Mouse (Mus musculus) heart, postnatal 25 days (tissue): ENCODE measurements around the gene Dbx1. TPM values are rescaled to one million over a fixed set of nuclear protein-coding genes. Genes with fewer than 3 reads are reported as not detected.

Experiments
- DNase-seq: peaks from one replicate; pipeline ENCODE4 v3.0.0; 2022; ENCODE audit warnings: low spot score
- intact Hi-C: fragments of 180-260 bp; cut with DNase I; formaldehyde crosslinking; loops from one replicate; pipeline ENCODE4 v1.15.1; 2025
- total RNA-seq, 2 experiments: library from RNA; stranded (reverse); gene quantifications; 2 replicates each; pipeline ENCODE4 v1.2.3; 2021

Gene Dbx1
- total RNA-seq, 2 experiments from 2014 or later, result not detected

GRCm38 (mm10) chr7:49634291-49635073, 2.2 kb downstream of the Dbx1 start:
- intact Hi-C loops, result no loop called here
- no peak for DNase-seq

GRCm38 (mm10) chr7:49633375-49633956, 3.2 kb downstream of the Dbx1 start:
- intact Hi-C loops, result no loop called here
- no peak for DNase-seq

- no peak for DNase-seq
- intact Hi-C loops, result no loop called here
These were observed 4.3 kb downstream of the Dbx1 start for GRCm38 (mm10) chr7:49632391-49632790.

- intact Hi-C loops, result no loop called here
- no peak for DNase-seq
These were observed 4.8 kb downstream of the Dbx1 start for GRCm38 (mm10) chr7:49631885-49632284.

- no peak for DNase-seq
- intact Hi-C loops, result no loop called here
These were observed 16.5 kb downstream of the Dbx1 start for GRCm38 (mm10) chr7:49620160-49620559.

GRCm38 (mm10) chr7:49617087-49617486, 19.6 kb downstream of the Dbx1 start:
- DNase-seq, result no peak
- intact Hi-C loops, result loop anchor here (5.0 kb wide), 1 partner anchor 305 kb away; no protein-coding TSS in a partner anchor

- no peak for DNase-seq
- intact Hi-C loops, result loop anchor here (1.0 to 5.0 kb wide), 2 partner anchors 138 to 306 kb away; no protein-coding TSS in a partner anchor
These were observed 20.4 kb downstream of the Dbx1 start for GRCm38 (mm10) chr7:49616258-49616735.

GRCm38 (mm10) chr7:49604965-49605795, 31.5 kb downstream of the Dbx1 start:
- DNase-seq, result no peak
- intact Hi-C loops, result loop anchor here (5.0 kb wide), 2 partner anchors 53 to 108 kb away; no protein-coding TSS in a partner anchor

GRCm38 (mm10) chr7:49604244-49604643, 32.4 kb downstream of the Dbx1 start:
- intact Hi-C loops, result loop anchor here (5.0 kb wide), 2 partner anchors 52 to 107 kb away; no protein-coding TSS in a partner anchor

GRCm38 (mm10) chr7:49601191-49601975, 35.3 kb downstream of the Dbx1 start:
- no peak for DNase-seq
- intact Hi-C loops, result loop anchor here (1.0 to 5.0 kb wide), 3 partner anchors 49 to 130 kb away; no protein-coding TSS in a partner anchor

More at GRCm38 (mm10) chr7:49604244-49604643, 32.4 kb downstream of the Dbx1 start:
- DNase-seq, result no peak

GRCm38 (mm10) chr7:49599950-49600349, 36.7 kb downstream of the Dbx1 start:
- DNase-seq, result no peak
- intact Hi-C loops, result loop anchor here (5.0 kb wide), 2 partner anchors 48 to 103 kb away; no protein-coding TSS in a partner anchor

GRCm38 (mm10) chr7:49598225-49598624, 38.4 kb downstream of the Dbx1 start:
- intact Hi-C loops, result no loop called here
- no peak for DNase-seq

GRCm38 (mm10) chr7:49597776-49598175, 38.9 kb downstream of the Dbx1 start:
- intact Hi-C loops, result no loop called here
- DNase-seq, result no peak

GRCm38 (mm10) chr7:49589635-49590034, 47.0 kb downstream of the Dbx1 start:
- intact Hi-C loops, result no loop called here
- no peak for DNase-seq

GRCm38 (mm10) chr7:49586530-49587120, 50.0 kb downstream of the Dbx1 start:
- DNase-seq, result no peak
- intact Hi-C loops, result no loop called here

- intact Hi-C loops, result no loop called here
- no peak for DNase-seq
These were observed 53.5 kb downstream of the Dbx1 start for GRCm38 (mm10) chr7:49583176-49583575.

GRCm38 (mm10) chr7:49582551-49582950, 54.1 kb downstream of the Dbx1 start:
- intact Hi-C loops, result no loop called here
- no peak for DNase-seq

- intact Hi-C loops, result no loop called here
- DNase-seq, result no peak
These were observed 54.7 kb downstream of the Dbx1 start for GRCm38 (mm10) chr7:49581951-49582350.
